Mouse (Mus musculus) frontal cortex, postnatal 10 days (tissue): Measurements from ENCODE around the gene Fbxl5.

Experiments used
- DNase-seq, 2 experiments: peaks; one replicate each; pipeline ENCODE4 v3.0.0; 2022; ENCODE audit warnings: low spot score in 2 of 2, mixed read lengths in 1 of 2

The Fbxl5 gene

GRCm38 (mm10) chr5:43827366-43827765 is 5.9 kb upstream of the Fbxl5 start:
- DNase-seq, result no peak

- DNase-seq, result no peak
Measured at GRCm38 (mm10) chr5:43826883-43827282, 5.4 kb upstream of the Fbxl5 start.

GRCm38 (mm10) chr5:43824580-43824979 is 3.1 kb upstream of the Fbxl5 start:
- DNase-seq, result no peak

- no peak for DNase-seq
Measured at GRCm38 (mm10) chr5:43822824-43823223, 1.4 kb upstream of the Fbxl5 start.

GRCm38 (mm10) chr5:43822199-43822598 is 761 bp upstream of the Fbxl5 start:
- DNase-seq, result no peak

- DNase-seq, result no peak
Measured at GRCm38 (mm10) chr5:43820785-43821184, 653 bp downstream of the Fbxl5 start.

- no peak for DNase-seq
Measured at GRCm38 (mm10) chr5:43818695-43819094, 2.7 kb downstream of the Fbxl5 start, which contains the start of gene Bst1. Bst1 (plus strand) TSS chr5:43818885.

- no peak for DNase-seq
Measured at GRCm38 (mm10) chr5:43815769-43816168, 5.7 kb downstream of the Fbxl5 start.

GRCm38 (mm10) chr5:43814536-43814935 is 6.9 kb downstream of the Fbxl5 start:
- no peak for DNase-seq

- no peak for DNase-seq
Measured at GRCm38 (mm10) chr5:43810427-43811062, 10.9 kb downstream of the Fbxl5 start.

GRCm38 (mm10) chr5:43807744-43808696 is 13.4 kb downstream of the Fbxl5 start:
- peak; percentile 67 to 83 for DNase-seq

GRCm38 (mm10) chr5:43806914-43807313 is 14.5 kb downstream of the Fbxl5 start:
- no peak for DNase-seq

GRCm38 (mm10) chr5:43806340-43806739 is 15.1 kb downstream of the Fbxl5 start:
- DNase-seq, result no peak

- no peak for DNase-seq
Measured at GRCm38 (mm10) chr5:43805401-43805800, 16.0 kb downstream of the Fbxl5 start.

GRCm38 (mm10) chr5:43801798-43802197 is 19.6 kb downstream of the Fbxl5 start:
- no peak for DNase-seq

- no peak for DNase-seq
Measured at GRCm38 (mm10) chr5:43801253-43801652, 20.2 kb downstream of the Fbxl5 start.

GRCm38 (mm10) chr5:43800700-43801099 is 20.7 kb downstream of the Fbxl5 start:
- DNase-seq, result no peak

- no peak for DNase-seq
Measured at GRCm38 (mm10) chr5:43799530-43799929, 21.9 kb downstream of the Fbxl5 start.

GRCm38 (mm10) chr5:43792354-43792753 is 29.1 kb downstream of the Fbxl5 start:
- DNase-seq, result no peak

GRCm38 (mm10) chr5:43787976-43788752 is 33.3 kb downstream of the Fbxl5 start:
- DNase-seq, result no peak

GRCm38 (mm10) chr5:43786607-43787006 is 34.8 kb downstream of the Fbxl5 start:
- DNase-seq, result no peak

- no peak for DNase-seq
Measured at GRCm38 (mm10) chr5:43783996-43784395, 37.4 kb downstream of the Fbxl5 start.
